Mouse (Mus musculus): ENCODE results near the gene Sh3pxd2b. TPM values are rescaled to one million over a fixed set of nuclear protein-coding genes. Genes with fewer than 3 reads are reported as not detected.

The Sh3pxd2b gene
- total RNA-seq, 4 experiments from 2014 or later, result 9.1 to 12.6 (median 11.9) TPM

DNA sequence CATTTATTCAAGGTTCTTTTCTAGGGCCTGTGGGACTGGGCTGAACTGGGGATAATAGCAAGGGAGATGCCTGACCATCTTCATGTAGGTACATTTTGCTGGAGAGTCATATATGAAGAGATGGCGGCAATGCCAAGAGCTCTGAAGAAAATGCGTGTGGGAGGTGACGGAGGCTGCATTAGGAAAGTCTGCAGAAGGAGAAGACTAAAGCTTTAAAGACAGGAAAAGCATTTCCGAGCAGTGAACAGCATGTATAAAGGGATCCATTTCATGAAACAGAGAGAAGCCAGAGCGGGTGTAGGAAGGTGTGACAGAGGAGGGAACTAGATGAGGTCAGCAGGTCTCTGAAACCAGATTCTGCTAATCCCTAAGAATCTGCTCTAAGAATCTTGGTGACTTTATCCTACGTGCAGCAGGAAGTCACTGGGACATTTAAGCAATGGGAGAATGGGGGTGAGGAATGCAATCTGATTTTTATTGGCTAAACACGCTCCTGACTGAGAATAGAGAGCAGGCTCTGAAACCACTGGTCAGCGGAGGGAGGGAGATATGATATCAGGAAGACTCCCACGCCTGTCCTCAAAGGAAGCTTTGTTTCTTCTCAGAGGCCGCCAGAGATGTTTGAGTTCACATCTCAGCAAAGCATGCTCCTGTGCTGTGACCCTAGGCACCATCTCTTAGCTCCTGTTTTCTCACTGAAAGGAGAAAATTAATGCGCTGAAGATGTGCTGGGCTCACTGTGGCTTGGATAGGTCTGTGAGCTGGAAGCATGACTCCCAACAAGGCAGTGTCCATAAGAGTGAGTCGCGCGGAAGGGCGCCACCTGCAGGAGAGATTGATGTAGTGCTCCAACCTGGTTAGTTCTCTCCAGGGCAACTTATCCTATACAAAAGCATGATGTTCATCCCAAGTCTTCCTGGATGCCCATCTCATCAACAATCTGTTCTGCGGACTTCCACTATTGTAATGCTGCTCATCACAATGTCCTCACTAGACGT lies 6.8 kb upstream of the Sh3pxd2b start:
- peak in 1 of 2 experiments; percentile 67 for DNase-seq (ENCODE audit: low spot score in 2 of 2)

DNA sequence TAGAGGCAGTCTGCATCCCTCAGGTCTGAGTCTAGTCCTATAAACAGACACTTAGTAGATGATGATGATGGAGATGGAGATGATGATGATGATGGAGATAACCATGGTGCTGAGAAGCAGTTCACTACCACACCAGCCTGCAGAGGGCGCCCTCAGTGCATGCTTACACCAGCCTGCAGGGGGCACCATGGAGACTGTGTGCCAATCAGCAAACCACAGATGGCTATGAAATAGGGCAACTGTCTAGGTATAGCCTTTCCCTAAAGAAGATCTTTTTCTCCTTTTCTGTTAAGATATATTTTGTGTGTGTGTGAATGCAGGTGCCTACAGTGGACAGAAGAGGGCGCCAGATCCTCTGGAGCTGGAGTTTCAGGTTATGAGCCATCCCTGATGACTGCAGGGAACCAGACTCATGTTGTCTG lies 4.8 kb upstream of the Sh3pxd2b start:
- no peak for DNase-seq (ENCODE audit: low spot score in 2 of 2)

DNA sequence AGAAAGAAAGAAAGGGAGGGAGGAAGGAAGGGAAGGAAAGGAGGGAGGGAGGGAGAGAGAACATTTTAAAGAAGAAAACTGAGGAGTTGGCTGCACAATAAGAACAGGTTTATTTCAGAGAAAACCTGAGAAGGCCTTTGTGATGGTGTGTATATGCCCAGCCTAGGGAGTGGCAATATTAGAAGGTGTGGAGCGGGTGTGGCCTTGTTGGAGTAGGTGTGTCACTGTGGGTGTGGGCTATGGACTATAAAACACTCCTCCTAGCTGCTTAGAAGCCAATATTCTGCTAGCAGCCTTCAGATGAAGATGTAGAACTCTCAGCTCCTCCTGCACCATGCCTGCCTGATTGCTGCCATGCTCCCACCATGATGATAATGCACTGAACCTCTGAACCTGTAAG lies 4.3 kb upstream of the Sh3pxd2b start:
- no peak for DNase-seq (ENCODE audit: low spot score in 2 of 2)

DNA sequence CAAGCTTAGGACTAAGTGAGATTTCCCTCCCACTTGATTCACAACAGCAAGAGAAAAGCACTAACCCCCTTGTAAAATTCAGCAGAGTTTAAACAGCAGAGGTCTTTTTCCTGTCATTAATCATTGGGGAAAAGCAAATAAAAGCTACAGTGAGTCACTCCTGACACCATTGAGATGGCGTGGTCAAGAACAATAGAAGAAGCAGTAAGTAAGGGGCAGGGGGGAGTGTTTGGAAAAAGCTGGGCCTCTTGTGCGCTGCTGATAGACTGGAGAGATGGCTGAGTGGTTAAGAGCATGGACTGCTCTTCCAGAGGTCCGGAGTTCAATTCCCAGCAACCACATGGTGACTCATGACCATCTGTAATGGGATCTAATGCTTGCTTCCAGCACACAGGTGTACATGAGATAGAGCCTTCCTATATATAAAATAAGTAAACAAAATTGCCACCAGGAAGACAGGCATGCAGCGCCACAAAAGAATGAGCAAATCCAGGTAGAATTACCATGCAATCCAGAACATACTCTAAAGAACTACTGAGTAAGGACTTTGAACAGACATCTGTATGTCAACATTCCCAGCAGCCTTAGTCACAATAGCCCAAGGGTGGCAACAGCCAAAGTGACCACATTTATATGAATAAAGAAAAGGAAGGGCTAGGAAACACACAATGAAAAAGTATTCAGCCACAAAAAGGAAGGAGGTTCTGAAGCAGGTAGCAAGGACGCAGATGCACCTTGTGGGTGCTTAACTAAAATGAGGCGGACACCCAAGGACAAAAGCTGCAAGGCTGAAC lies 1.9 kb upstream of the Sh3pxd2b start:
- no peak for DNase-seq (ENCODE audit: low spot score in 2 of 2)

DNA sequence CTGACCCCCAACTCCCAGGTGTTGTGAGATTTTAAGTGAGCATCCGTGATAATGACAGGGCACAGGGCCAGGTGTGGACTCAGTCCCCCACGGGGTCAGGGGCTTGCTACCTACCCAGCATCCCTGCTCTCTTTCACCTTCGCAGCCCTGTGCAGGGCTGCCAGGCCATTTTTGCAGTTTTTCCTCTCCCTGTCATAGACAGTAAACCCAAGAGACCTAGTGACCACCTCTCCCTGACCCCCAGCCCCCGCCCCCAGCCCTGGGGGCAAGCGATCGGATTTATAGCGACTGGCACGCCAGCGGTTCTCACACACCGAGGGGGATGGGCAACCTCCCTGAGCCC lies 385 bp upstream of the Sh3pxd2b start:
- no peak for DNase-seq (ENCODE audit: low spot score in 2 of 2)

DNA sequence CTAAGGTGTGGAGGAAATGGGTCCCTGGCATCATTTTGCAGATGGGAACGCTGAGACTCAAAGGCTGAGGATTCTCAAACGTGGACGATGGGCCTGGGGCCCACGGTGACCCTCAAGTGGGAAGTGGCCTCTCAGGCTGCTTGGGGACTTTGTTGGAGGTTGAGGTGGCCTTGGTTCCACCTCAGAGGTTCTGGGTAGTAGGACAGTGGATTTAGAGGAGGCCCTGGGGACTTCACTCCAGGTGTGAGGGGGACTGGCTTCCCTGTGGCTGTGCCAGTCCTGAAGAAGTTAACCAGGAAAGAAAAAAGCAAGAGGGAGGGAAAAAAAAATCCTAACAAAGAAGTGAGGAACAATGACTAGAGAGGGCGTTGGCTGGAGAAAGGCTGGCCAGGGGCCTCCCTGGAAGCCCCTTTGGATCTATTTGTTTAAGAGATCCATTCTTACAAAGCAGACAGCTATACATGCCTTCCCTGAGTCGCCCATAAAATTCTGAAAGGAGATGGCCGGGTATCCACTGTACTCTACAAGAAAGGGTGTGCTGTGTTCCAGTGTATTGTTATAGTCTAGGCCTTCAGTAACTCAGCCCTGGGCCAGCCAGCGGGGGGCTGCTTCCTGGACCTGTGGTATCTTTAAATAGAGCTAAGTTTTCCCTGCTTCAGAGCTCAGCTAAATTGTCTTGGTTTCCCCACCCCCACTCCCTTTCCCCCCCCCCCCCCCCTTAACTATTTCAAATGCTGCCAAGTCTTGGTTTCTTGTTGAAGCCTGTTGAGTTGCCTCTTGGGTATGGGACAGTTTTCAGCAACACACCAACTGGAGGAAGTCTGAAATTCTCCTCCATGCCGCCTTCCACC lies 1.0 kb downstream of the Sh3pxd2b start:
- no peak for DNase-seq (ENCODE audit: low spot score in 2 of 2)

DNA sequence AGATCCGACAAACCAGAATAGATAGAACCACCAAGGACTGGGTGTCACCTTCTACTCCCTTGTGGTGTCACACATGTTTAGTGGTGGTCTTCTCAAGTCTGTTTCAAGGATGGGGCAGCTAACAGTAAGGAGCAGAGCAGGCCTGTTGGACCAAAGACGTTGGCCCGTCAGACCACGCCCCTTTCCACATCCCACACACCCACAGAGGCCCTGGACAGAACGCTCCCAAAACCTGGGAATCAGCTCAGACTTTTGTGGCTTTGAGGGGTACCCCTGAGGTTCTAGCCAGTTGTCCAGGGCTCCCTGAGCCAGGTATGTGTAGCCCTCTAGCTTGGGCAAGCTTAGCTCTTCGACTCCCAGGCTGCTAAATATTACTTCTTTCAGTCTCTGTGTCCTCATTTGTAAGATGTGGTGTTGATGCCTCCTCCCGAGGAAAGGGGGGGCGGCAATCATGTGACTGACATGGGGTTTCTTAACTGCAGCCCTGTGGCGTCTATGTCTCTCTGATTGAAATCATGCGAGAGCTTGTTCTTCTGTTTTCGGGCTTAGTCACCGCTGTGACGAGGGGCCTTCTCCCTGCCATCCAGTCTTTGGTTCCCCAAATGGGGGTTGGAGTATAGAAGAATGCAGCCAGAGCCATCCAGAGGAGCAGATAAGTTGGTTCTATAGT lies 1.8 kb downstream of the Sh3pxd2b start:
- no peak for DNase-seq (ENCODE audit: low spot score in 2 of 2)

DNA sequence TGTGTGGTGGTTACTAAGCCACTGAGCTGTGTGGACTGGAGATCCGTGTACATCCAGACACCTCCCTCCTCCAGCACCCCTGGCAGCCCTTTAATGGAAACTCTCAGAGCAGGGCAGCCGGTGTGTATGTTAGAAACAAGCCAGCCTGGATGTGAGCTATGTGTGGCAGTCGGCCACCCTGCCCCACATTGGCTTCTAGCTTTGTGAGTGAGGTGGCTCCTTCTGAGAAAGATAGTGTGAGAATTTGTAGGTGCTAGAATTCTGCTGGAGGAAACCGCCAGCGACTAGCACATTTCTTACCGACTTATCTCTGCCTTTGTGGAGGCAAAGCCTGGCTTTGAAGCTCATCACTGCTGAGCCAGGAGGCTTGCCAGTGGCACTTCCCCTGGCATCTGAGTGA lies 5.3 kb downstream of the Sh3pxd2b start:
- DNase-seq (ENCODE audit: low spot score in 2 of 2), result peak in 1 of 2 experiments; percentile 61

DNA sequence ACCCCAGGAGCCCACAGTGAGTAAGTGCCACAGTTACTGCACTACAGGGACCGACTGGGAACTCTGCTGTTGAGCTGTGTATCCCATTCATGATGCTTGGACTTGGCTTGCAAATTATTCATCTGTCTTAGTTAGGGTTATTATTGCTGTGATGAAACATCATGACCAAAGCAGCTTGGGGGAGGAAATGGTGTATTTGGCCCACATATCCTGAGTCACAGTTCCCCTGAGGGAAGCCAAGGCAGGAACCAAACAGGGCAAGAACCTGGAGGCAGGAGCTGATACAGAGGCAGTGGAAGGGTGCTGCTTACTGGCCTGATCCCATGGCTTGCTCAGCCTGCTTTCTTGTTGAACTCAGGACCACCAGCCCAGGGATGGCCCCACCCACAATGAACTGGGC lies 7.8 kb downstream of the Sh3pxd2b start:
- DNase-seq (ENCODE audit: low spot score in 2 of 2), result no peak

DNA sequence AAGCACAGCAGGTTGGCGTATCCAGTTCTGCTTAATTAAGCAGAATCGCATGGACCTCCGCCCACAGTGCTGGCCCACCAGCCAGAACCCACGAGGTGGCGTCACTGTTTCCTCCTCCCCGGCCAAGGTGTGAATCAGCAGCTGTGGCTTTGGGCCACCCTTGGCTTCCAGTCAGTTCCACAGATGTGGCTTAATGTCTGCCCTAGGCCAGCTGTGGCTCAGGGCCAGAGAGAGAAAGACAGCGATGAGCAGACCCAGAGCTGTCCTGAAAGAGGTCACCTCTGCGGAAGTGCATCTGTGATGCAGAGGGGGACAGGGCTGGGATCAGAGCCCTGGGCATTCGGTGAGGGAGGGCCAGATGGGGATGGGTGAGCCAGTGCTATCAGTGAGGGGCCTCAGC lies 10.1 kb downstream of the Sh3pxd2b start:
- no peak for DNase-seq (ENCODE audit: low spot score in 2 of 2)

DNA sequence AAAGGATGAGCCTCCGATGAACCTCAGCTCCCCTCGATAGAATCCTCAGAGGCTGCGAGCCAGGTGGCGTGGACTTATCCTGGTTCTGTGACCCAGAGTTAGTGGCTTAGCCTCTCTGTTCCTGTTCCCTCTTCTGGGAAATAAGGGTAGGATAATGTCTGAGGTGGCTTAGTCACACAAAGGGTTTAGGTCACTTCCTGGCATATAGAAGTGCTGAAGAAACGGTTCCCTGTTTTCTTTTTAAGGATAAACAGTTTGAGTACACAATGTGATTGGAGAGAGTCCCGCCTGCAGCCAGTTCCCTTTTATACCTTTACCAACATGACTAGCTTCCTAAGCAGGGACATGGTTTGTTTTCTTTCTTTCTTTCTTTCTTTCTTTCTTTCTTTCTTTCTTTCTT lies 10.8 kb downstream of the Sh3pxd2b start:
- DNase-seq (ENCODE audit: low spot score in 2 of 2), result no peak

DNA sequence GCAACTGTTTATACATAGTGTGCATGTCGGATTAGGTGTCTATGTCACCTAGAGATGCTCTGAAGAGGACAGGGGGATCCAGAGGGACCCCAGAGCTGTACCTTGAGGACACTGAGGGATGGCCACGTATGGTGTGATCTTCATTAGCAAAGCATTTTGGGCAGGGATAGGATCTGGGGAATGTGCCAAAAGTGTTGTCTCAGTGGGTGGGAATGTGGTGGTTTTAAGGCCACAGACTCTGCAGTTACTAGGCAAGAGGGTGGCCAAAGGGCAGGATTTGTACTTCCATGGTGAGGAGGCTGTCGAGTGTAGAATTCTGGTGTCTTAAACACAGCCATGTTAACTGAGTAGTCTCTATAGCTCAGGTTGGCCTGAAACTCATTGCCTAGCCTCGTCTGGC lies 11.9 kb downstream of the Sh3pxd2b start:
- DNase-seq (ENCODE audit: low spot score in 2 of 2), result no peak

DNA sequence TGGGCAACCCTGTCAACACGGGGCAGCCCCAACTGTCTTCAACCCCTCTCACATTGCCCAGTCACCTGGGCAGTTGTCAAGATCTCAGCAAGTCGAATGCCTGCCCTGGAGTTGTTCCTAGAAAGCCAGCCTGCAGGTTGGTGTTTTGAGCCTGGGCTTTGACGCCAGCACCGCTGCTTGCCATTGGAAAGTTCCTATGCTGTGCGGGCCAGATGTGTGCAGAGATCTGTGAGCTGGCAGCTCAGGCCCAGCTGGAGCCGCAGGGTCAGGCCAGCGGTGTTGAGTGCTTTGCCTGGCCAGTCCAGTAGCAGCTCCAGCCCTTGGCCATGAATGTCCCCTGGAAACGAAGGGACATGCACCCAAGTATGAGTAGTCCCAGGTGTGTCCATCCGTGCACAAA lies 14.2 kb downstream of the Sh3pxd2b start:
- no peak for DNase-seq (ENCODE audit: low spot score in 2 of 2)

DNA sequence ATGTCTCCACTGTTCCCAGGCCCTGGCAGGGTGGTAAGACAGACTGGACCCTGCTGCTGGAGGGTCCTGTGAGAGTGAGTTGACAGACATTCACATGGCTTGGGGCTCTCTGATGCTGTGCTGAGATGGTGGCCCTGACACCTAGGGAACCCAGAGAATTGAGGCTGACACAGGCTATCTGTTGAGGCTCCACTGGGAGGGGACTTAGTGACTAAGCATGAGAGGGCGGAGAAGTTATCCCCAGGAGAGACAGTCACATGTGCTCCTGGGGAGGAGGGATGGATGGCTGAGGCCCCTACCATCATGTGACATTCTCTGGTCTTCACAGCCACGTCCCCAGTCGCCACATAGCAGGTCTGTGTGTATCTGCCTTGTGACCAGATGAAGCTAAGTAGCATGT lies 15.6 kb downstream of the Sh3pxd2b start:
- DNase-seq (ENCODE audit: low spot score in 2 of 2), result no peak

DNA sequence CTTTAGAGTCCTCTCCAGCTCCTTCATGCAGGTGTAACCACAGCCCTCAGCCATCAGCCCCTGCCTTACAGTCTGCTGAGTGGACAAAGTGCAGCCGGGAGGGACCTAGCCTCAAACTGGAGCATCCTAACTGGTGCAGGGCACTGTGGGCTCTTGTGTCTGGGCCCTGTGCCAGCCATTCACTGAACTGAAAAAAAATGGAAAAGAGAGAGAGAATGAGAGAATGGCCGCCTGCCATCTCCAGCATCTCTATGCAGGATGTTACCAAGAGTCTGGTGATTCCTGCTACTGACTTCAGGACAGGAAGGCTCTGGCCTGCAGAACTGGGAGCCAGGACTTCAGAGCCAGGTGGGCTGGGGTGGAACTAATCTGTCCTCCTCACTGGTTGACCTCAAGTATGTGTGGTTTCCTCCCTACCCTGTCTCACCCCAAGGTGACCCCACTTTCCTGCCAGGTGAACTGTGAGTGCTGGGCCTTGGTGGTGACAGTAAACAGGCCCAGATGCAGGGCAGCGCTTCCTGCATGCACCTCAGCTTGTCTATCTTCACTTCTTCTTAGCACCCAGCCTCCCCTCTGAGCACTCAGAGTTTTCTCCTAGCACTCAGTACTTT lies 16.1 kb downstream of the Sh3pxd2b start:
- no peak for DNase-seq (ENCODE audit: low spot score in 2 of 2)

DNA sequence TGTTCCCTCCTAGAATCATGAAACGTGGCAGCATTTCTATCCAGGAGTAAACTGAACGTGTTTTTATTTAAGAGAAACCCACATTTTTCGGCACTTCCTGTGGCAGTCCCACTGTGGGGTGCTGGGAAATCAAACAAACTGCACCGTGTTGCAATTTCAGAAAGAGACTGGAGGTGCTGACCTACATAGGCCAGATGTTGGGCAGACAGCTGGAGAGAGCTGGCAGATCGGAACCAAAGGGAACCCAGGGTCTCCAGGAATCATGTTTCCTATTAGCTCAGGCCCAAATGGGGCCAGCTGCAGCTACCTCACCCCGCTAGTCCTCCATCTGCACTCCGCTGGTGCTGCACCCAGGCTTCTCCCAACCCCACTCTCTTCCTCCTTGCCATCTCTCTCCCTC lies 16.8 kb downstream of the Sh3pxd2b start:
- DNase-seq (ENCODE audit: low spot score in 2 of 2), result no peak

DNA sequence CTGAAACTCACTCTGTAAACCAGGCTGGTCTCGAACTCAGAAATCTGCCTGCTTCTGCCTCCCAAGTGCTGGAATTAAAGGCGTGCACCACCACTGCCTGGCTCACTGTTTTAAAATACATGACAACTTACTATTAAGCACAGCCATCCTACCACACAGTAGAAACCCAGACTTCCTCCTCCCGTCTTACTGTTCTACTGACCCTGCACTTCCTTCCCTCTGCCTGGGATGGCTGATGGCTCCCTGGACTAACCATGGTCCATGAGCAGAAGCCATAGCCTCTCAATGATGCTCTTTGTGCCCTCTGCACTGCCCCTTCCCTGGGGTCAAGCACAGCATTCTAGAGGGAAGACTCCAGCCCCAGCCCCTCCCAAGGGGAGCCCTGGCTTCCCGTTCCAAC lies 17.9 kb downstream of the Sh3pxd2b start:
- no peak for DNase-seq (ENCODE audit: low spot score in 2 of 2)

DNA sequence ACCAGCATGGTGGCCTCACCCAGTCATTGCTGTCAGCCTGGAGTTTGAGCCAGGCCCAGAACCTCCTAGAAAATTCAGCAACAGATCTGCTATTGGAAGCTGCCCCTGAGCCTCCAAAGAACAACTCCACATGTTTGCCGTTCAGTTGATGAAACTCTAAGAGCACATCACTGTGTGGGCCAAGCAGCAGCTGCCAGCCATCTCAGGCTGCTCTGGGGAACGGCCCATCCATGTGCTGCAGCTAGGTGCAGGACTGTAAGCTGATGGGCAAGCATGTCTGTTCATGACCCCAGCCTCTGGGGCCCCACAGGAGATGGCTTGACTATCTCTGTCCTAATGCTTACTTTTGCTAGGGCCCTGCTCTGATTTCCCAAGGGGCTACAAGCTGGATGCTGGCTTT lies 19.4 kb downstream of the Sh3pxd2b start:
- no peak for DNase-seq (ENCODE audit: low spot score in 2 of 2)

DNA sequence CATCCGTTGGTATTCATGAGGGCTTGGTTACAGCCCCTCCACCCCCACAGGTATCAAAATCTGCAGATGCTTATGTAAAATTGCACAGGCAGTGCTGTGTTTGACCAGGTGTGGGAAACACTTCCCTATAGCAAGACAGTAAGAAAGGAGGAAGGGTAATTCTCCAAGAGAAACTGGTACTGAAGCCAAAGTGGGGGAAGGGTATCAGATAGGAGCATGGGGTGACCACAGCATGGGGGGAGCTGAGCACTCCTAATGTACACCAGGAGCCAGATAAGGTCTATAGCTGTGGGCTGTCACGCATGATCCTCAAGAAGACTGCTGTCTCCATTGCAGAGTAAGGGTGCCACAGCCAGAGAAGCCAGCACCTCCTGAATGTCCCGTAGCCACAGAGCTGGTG lies 21.4 kb downstream of the Sh3pxd2b start:
- DNase-seq (ENCODE audit: low spot score in 2 of 2), result no peak

DNA sequence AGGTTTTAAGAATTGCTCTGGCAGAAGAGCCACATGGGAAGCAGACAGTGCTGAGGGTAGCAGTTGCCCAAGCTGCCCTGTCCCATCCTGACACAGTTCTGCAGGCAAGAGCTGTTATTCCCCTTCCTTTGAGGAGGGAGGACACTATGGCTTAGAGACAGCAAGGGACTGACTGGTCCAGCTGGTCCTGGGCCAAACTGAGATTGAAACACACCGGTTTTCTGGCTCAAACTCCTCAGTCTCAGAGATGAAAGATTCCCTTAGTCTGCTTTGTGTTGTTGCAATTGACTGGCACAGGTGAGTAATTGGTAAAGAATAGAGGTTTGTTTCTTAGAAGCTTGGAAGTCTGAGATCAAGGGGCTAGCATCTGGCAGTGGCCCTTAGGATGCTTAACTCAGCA lies 23.3 kb downstream of the Sh3pxd2b start:
- DNase-seq (ENCODE audit: low spot score in 2 of 2), result no peak

Data from left cerebral cortex, adult 8-10 months (tissue).